In genomic region chr3:94783462-94783931, GRCm38 (mm10) we compare ENCODE assay signal across 10 mouse cellular contexts. TPM values are rescaled to one million over a fixed set of nuclear protein-coding genes. Genes with fewer than 3 reads are reported as not detected.
DNase-seq lines count a peak whose midpoint lies in the region; ATAC-seq and TF ChIP-seq lines count a peak whose summit lies in the region.
"Had no signal": no experiment of that assay in that cellular context is flagged by ENCODE, and none has a peak within 500 bp of the region (broad histone marks: within the 10 kb centered on the region; RNA-seq: fewer than 3 reads in every experiment).

No protein-coding gene starts in this region.

- no peak overlapping the region for H3K4me2 ChIP-seq in heart, embryonic 13.5 days
- no peak overlapping the region for H3K4me2 ChIP-seq in embryonic facial prominence, embryonic 13.5 days
- H3K4me2 ChIP-seq: hindbrain, embryonic 15.5 days had no signal

- H3K36me3 ChIP-seq in heart, embryonic 13.5 days: no peaks in the 10 kb centered on the region
- no peaks in the 10 kb centered on the region for H3K36me3 ChIP-seq in heart, adult 2 months (ENCODE audit: control insufficient read depth, insufficient read depth, low read length)
- H3K36me3 ChIP-seq in embryonic facial prominence, embryonic 13.5 days: no peaks in the 10 kb centered on the region
- H3K36me3 ChIP-seq in small intestine, adult 2 months (ENCODE audit: control insufficient read depth, insufficient read depth, low read length): peaks cover 12% of the 10 kb centered on the region

- TF ChIP-seq EP300 in heart, adult 2 months (IDR thresholded peaks at IDR 0.05; ENCODE audit: insufficient read depth, low read depth, low read length): no peak

- WGBS in heart, embryonic 13.5 days: 53% methylated on average over 5 of the region's 5 CpGs
- 59% methylated on average over 5 of the region's 5 CpGs for WGBS in heart, adult 2 months
- WGBS in embryonic facial prominence, embryonic 13.5 days: 33% methylated on average over 5 of the region's 5 CpGs
- 28% methylated on average over 5 of the region's 5 CpGs for WGBS in large intestine, adult 2 months
- 24% methylated on average over 5 of the region's 5 CpGs for WGBS in small intestine, adult 2 months

- no peaks in the 10 kb centered on the region for H3K9me3 ChIP-seq in heart, embryonic 13.5 days
- H3K9me3 ChIP-seq in embryonic facial prominence, embryonic 13.5 days: no peaks in the 10 kb centered on the region
- H3K9me3 ChIP-seq: hindbrain, embryonic 15.5 days had no signal

- intact Hi-C loops in heart, adult 2 months (cut with DNase I): no loop called here

- peaks cover 48% of the 10 kb centered on the region for H3K27me3 ChIP-seq in heart, embryonic 13.5 days (replicated peaks)
- peaks cover 1% of the 10 kb centered on the region; the same call in 1 of the 2 replicates for H3K27me3 ChIP-seq in heart, adult 2 months (ENCODE audit: control insufficient read depth, insufficient read depth, low read length)
- H3K27me3 ChIP-seq in embryonic facial prominence, embryonic 13.5 days: peaks cover 11% of the 10 kb centered on the region
- H3K27me3 ChIP-seq in small intestine, adult 2 months (ENCODE audit: control insufficient read depth, insufficient read depth, low read length): no peaks in the 10 kb centered on the region
- H3K27me3 ChIP-seq: hindbrain, embryonic 15.5 days had no signal

- ATAC-seq in heart, embryonic 13.5 days (ENCODE audit: extremely low read depth, insufficient number of reproducible peaks, low FRiP score, low TSS enrichment): no peak
- no peak for ATAC-seq in embryonic facial prominence, embryonic 13.5 days (ENCODE audit: insufficient number of reproducible peaks, insufficient read depth, low FRiP score, low TSS enrichment, low read depth)
- ATAC-seq in frontal cortex, adult (ENCODE audit: low TSS enrichment): no peak

- TF ChIP-seq POLR2A in heart, adult 2 months (IDR thresholded peaks at IDR 0.05; ENCODE audit: insufficient read depth, low read depth, low read length): no peak
- TF ChIP-seq POLR2A in small intestine, adult 2 months (IDR thresholded peaks at IDR 0.05; ENCODE audit: low read depth, low read length): no peak; the same call in none of the 2 replicates

- no peak for DNase-seq in heart, adult 2 months
- DNase-seq in large intestine, adult 2 months (ENCODE audit: low read depth, low spot score): peak; percentile 90
- no peak for DNase-seq in Muller cell, postnatal 12 days (ENCODE audit: inconsistent ontology term)
- DNase-seq in spleen, postnatal 14 days (ENCODE audit: low spot score in 2 of 2): no peak
- DNase-seq: adrenal gland, postnatal 25 days had no signal

- peak overlapping the region; percentile 24; the same call in 1 of the 2 replicates for H3K27ac ChIP-seq in heart, embryonic 13.5 days (replicated peaks)
- no peak overlapping the region for H3K27ac ChIP-seq in heart, adult 2 months
- H3K27ac ChIP-seq in embryonic facial prominence, embryonic 13.5 days: peak overlapping the region; percentile 16; the same call in 1 of the 2 replicates
- peak overlapping the region; percentile 100 for H3K27ac ChIP-seq in small intestine, adult 2 months (ENCODE audit: insufficient read depth, low read depth, low read length)
- H3K27ac ChIP-seq: hindbrain, embryonic 15.5 days had no signal

- peaks cover 22% of the 10 kb centered on the region for H3K4me1 ChIP-seq in heart, embryonic 13.5 days
- H3K4me1 ChIP-seq in heart, adult 2 months (ENCODE audit: control insufficient read depth, insufficient read depth, low read length): peaks cover 1% of the 10 kb centered on the region; the same call in 1 of the 2 replicates
- H3K4me1 ChIP-seq in embryonic facial prominence, embryonic 13.5 days: peaks cover 12% of the 10 kb centered on the region
- H3K4me1 ChIP-seq in small intestine, adult 2 months (ENCODE audit: control insufficient read depth, insufficient read depth, insufficient read length, low read length): peaks cover 9% of the 10 kb centered on the region

- no peak for TF ChIP-seq CTCF in heart, adult 2 months (IDR thresholded peaks at IDR 0.05)
- no peak for TF ChIP-seq CTCF in small intestine, adult 2 months (IDR thresholded peaks at IDR 0.05; ENCODE audit: extremely low read depth, insufficient read length, insufficient replicate concordance, low read depth, low read length)

- no peak overlapping the region for H3K4me3 ChIP-seq in heart, embryonic 13.5 days
- no peak overlapping the region for H3K4me3 ChIP-seq in heart, adult 2 months
- no peak overlapping the region for H3K4me3 ChIP-seq in embryonic facial prominence, embryonic 13.5 days
- H3K4me3 ChIP-seq in small intestine, adult 2 months (ENCODE audit: low read depth, low read length): peak overlapping the region; percentile 49
- H3K4me3 ChIP-seq: hindbrain, embryonic 15.5 days had no signal

- H3K9ac ChIP-seq in heart, embryonic 13.5 days: no peak overlapping the region
- no peak overlapping the region for H3K9ac ChIP-seq in heart, adult 2 months (ENCODE audit: low read depth, low read length)
- no peak overlapping the region for H3K9ac ChIP-seq in embryonic facial prominence, embryonic 13.5 days
- H3K9ac ChIP-seq: hindbrain, embryonic 15.5 days had no signal

- H3K79me2 ChIP-seq in heart, adult 2 months (replicated peaks; ENCODE audit: control insufficient read depth, insufficient read depth, low read length): no peaks in the 10 kb centered on the region

RNA-seq across cellular contexts. Expression of gene Cgn, which starts 2.8 kb away (rescaled TPM):
- polyA plus RNA-seq in heart, embryonic 13.5 days (2015; fragmentation: Nextera tagmentation; extraction: Ambion mirVana): 2.2 and 2.3 TPM in 2 replicates
- total RNA-seq in heart, adult 2 months (2021): under 1 TPM; 0.25 to 0.50 TPM
- 0.26 and 0.43 TPM in 2 replicates for polyA plus RNA-seq in heart, adult 2 months (2012; rRNA removed)
- 7.2 and 9.7 TPM in 2 replicates for polyA plus RNA-seq in embryonic facial prominence, embryonic 13.5 days (2015; fragmentation: Nextera tagmentation; extraction: Ambion mirVana)
- 30.1 and 35.1 TPM in 2 replicates for polyA plus RNA-seq in large intestine, adult 2 months (2012; rRNA removed)
- 12.6 and 31.3 TPM in 2 replicates for polyA plus RNA-seq in small intestine, adult 2 months (2012; rRNA removed)

RNA-seq across cellular contexts. Expression of gene Pogz, which starts 53.9 kb away (rescaled TPM):
- 9.3 and 10.1 TPM in 2 replicates for polyA plus RNA-seq in heart, embryonic 13.5 days (2015; fragmentation: Nextera tagmentation; extraction: Ambion mirVana)
- 10 to 100 TPM; 17.3 TPM for total RNA-seq in heart, adult 2 months (2021)
- 13.7 and 16.4 TPM in 2 replicates for polyA plus RNA-seq in heart, adult 2 months (2012; rRNA removed)
- polyA plus RNA-seq in embryonic facial prominence, embryonic 13.5 days (2015; fragmentation: Nextera tagmentation; extraction: Ambion mirVana): 22.9 and 23.3 TPM in 2 replicates
- polyA plus RNA-seq in large intestine, adult 2 months (2012; rRNA removed): 8.4 and 11.6 TPM in 2 replicates
- polyA plus RNA-seq in small intestine, adult 2 months (2012; rRNA removed): 6.1 and 8.0 TPM in 2 replicates
